Mouse (Mus musculus) heart, embryonic 16.5 days (tissue): ENCODE data around the gene D1Ertd622e. TPM values are rescaled to one million over a fixed set of nuclear protein-coding genes. Genes with fewer than 3 reads are reported as not detected.
"Not testable (repeated sequence)": the region's sequence is repeated elsewhere in the genome, so short reads cannot be mapped to it uniquely, and the experiment has no call there.

Source experiments
- ATAC-seq: fragments of 200-750 bp; cut with Nextera tagmentation; replicated peaks from 2 replicates; pipeline ENCODE4 v1.8.0; 2017; ENCODE audit warnings: moderate number of reproducible peaks; ENCODE audit not compliant: insufficient read depth, low FRiP score; ENCODE audit errors: extremely low read depth
- H3K27ac ChIP-seq: fragments of 300-500 bp; sonication (generic); 2 replicates; pipeline ENCODE4 v1.5.1; 2014; ENCODE audit warnings: mild to moderate bottlenecking, low read length, control low read depth, moderate library complexity
- H3K27me3 ChIP-seq: fragments of 300-500 bp; sonication (generic); 2 replicates; pipeline ENCODE4 v1.6.1; 2014; ENCODE audit warnings: low read length, mixed read lengths; ENCODE audit not compliant: control insufficient read depth, insufficient read depth
- H3K36me3 ChIP-seq: fragments of 300-500 bp; sonication (generic); 2 replicates; pipeline ENCODE4 v1.6.1; 2014; ENCODE audit not compliant: control insufficient read depth, insufficient read depth
- H3K4me1 ChIP-seq: fragments of 300-500 bp; sonication (generic); 2 replicates; pipeline ENCODE4 v1.6.1; 2014; ENCODE audit warnings: low read length, mixed read lengths; ENCODE audit not compliant: control insufficient read depth, insufficient read depth
- H3K4me2 ChIP-seq: fragments of 300-500 bp; sonication (generic); 2 replicates; pipeline ENCODE4 v1.6.1; 2014; ENCODE audit warnings: low read depth, mild to moderate bottlenecking, control low read depth, low read length
- H3K4me3 ChIP-seq: fragments of 300-500 bp; sonication (generic); 2 replicates; pipeline ENCODE4 v1.5.1; 2014; ENCODE audit warnings: mild to moderate bottlenecking, control low read depth, low read length
- H3K9ac ChIP-seq: fragments of 300-500 bp; sonication (generic); 2 replicates; pipeline ENCODE4 v1.6.1; 2014; ENCODE audit warnings: low read length, control low read depth
- H3K9me3 ChIP-seq: fragments of 300-500 bp; sonication (generic); replicated peaks from 2 replicates; pipeline ENCODE4 v1.6.1; 2016; ENCODE audit warnings: low read length; ENCODE audit not compliant: control insufficient read depth
- WGBS: fragments of 180-500 bp; shearing (Covaris S2); extraction: QIAGEN DNeasy Blood & Tissue Kit; methylation state at CpG from one replicate; pipeline ENCODE4 v1.1.7; 2014; 5-methylcytosine and 5-hydroxymethylcytosine counted together
- polyA plus RNA-seq: library from polyadenylated mRNA; unstranded; fragments of >200 nt; fragmentation: Nextera tagmentation; extraction: Ambion mirVana; gene quantifications from 2 replicates; pipeline ENCODE4 v1.2.1, GENCODE M21; 2015

Gene D1Ertd622e
- polyA plus RNA-seq, 1 experiment from 2014 or later: 13.5 TPM

DNA sequence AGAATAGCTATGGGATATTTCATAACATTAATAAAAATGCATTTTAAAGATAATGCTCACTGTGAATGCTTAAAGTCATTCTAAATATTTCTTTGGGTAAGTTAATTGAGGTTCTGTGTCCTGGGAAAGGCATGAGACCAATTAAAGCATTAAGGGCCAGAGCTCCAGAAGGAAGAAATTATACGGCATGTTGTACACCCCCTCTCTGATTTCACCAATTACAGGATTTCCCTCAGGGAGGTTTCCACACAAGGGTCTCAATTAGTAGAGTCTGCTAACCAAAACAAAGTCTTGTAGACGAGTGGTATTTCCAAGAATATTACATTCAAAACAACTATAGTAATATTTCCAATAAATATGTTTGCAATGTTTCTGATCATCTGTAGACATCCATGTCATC is 50.1 kb downstream of the D1Ertd622e start:
- H3K27ac ChIP-seq: no peak overlapping the region
- no peak for ATAC-seq
- H3K9me3 ChIP-seq: no peaks in the 10 kb centered on the region
- no peak overlapping the region for H3K9ac ChIP-seq
- WGBS: 66% methylated on average over 2 of the region's 2 CpGs
- H3K4me3 ChIP-seq: no peak overlapping the region
- no peaks in the 10 kb centered on the region for H3K36me3 ChIP-seq
- H3K4me2 ChIP-seq: no peak overlapping the region
- H3K4me1 ChIP-seq: no peaks in the 10 kb centered on the region
- no peaks in the 10 kb centered on the region for H3K27me3 ChIP-seq

DNA sequence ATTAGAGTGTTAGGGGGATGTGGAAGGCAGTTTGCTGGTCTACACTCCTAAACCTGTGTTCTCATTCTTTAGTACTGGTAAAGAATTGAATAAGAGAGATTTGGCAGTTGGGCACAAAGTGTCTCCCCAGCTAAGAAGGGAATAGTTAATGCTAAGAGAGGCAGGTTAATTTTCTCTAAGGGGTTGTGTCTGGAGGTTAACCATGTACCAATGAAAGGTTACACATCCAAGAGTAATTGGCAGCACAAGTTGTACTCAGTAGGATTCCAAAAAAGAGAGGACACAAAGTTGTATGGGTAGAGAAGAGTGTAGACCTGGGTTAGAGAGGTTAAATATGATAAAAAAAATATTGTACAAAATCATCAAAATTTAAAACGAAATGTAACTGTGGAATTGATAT is 58.5 kb downstream of the D1Ertd622e start:
- ATAC-seq: no peak
- Histone ChIP-seq H3K9ac (no peak overlapping the region), H3K4me1 (no peaks in the 10 kb centered on the region), H3K27me3 (no peaks in the 10 kb centered on the region), H3K27ac (no peak overlapping the region), H3K4me3 (no peak overlapping the region), H3K36me3 (no peaks in the 10 kb centered on the region), H3K4me2 (no peak overlapping the region), H3K9me3 (no peaks in the 10 kb centered on the region)
- WGBS: 53% methylated on average over 1 of the region's 1 CpGs

DNA sequence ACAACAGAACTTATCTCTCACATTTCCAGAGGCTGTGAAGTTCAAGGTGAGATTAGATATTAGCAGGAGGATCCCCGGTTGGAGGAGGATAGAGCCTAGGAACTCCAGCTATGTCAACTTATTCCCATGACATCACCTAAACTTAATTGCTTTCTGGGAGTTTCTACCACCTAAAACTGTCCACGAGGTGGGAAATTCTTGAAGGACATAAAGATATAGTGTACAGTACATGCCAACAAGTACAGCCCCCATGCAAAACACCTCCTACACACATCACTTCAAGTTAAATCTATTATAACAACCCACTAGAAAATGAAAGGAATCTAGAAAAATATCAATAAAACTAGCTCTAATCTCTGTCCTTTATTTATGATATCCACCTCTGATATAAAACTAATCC is 61.5 kb downstream of the D1Ertd622e start:
- Histone ChIP-seq H3K9ac (no peak overlapping the region), H3K4me1 (no peaks in the 10 kb centered on the region), H3K4me2 (no peak overlapping the region), H3K27ac (no peak overlapping the region), H3K9me3 (no peaks in the 10 kb centered on the region), H3K27me3 (no peaks in the 10 kb centered on the region), H3K4me3 (no peak overlapping the region), H3K36me3 (no peaks in the 10 kb centered on the region)
- no peak for ATAC-seq
- 53% methylated on average over 2 of the region's 2 CpGs for WGBS

DNA sequence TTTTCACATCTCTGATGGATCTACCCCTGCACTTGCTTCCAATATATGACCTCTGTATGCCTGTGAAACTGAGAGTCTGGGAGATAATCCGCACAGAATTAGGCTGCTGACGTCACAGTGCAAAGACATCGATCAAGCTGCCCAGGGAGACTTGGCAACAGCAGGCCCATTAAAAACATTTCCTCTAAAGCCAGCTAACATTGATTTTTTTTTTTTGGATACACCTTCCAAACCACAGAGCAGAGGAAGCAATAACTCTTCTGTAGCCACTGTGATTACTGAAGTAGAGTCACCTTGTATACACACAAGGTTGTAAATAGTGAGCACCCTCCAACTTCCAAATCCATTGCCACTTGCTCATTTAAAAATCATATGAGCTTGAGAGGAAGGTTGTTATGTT is 62.8 kb downstream of the D1Ertd622e start:
- Histone ChIP-seq H3K36me3 (no peaks in the 10 kb centered on the region), H3K27ac (no peak overlapping the region), H3K4me2 (no peak overlapping the region), H3K4me3 (no peak overlapping the region), H3K9me3 (no peaks in the 10 kb centered on the region), H3K4me1 (no peaks in the 10 kb centered on the region), H3K27me3 (no peaks in the 10 kb centered on the region), H3K9ac (no peak overlapping the region)
- 72% methylated on average over 3 of the region's 3 CpGs for WGBS
- no peak for ATAC-seq

DNA sequence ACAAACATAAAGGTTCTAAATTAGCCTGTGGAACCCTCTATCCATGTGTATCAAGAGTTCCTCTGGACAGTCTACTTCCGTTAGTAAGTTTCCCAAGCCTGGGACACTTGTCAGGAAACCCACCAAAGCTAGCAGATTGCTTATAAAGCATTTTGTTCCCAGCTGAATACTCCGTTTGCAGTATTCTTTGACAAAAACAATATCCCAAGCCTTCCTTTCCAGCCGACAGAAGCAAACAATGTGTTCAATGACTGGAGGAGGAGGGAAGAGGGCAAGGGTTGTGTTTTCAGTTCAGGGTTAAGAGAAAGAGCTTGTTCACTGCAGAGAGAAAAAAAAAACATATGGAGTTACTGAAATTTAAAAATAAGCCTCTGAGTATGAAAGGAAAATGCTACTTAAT is 73.3 kb downstream of the D1Ertd622e start:
- Histone ChIP-seq H3K9me3 (no peaks in the 10 kb centered on the region), H3K9ac (no peak overlapping the region), H3K4me2 (no peak overlapping the region), H3K4me3 (no peak overlapping the region), H3K27ac (no peak overlapping the region), H3K36me3 (no peaks in the 10 kb centered on the region), H3K4me1 (no peaks in the 10 kb centered on the region), H3K27me3 (no peaks in the 10 kb centered on the region)
- 55% methylated on average over 3 of the region's 3 CpGs for WGBS
- ATAC-seq: no peak

DNA sequence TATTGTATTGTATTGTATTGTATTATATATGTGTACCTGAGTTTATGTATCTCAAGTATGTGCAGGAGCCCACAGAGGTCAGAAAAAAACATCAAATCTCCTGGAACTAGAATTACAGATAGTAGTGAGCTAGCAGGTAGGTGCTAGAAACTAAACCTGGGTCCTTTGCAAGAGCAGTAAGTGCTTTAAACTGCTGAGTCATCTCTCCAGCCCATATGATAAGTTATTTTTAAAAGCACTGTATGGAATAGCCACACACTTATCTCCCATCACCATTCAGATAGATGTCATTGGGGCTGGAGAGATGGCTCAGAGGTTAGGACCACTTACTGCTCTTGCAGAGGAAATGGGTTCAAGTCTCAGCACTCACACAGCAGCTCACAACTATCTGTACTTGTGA is 76.8 kb downstream of the D1Ertd622e start:
- Histone ChIP-seq H3K9ac (no peak overlapping the region), H3K9me3 (no peaks in the 10 kb centered on the region), H3K36me3 (no peaks in the 10 kb centered on the region), H3K4me1 (no peaks in the 10 kb centered on the region), H3K4me3 (no peak overlapping the region), H3K4me2 (no peak overlapping the region), H3K27me3 (no peaks in the 10 kb centered on the region), H3K27ac (no peak overlapping the region)
- no peak for ATAC-seq

DNA sequence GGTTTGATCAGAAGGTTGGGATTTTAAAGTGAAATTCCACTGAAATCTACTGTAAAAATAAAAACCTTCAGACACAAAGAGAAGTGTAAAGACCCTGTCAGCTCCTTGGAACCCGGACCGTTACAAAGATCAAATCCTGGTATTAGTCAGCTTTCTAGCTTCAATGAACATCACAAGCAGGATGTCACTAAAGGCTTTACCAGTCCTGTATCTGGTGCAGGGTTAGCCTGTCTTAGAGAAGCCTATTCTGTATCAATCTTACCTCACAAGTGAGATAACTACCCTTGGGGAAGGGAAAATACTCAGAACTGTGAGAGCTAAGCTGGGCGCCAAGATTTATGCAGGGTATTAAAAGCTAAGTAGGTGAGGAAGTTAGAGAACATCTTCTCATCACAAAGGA is 77.7 kb downstream of the D1Ertd622e start:
- WGBS: 78% methylated on average over 3 of the region's 3 CpGs
- H3K27me3 ChIP-seq: no peaks in the 10 kb centered on the region
- H3K4me1 ChIP-seq: no peaks in the 10 kb centered on the region
- H3K9me3 ChIP-seq: no peaks in the 10 kb centered on the region
- no peak for ATAC-seq
- no peaks in the 10 kb centered on the region for H3K36me3 ChIP-seq
- H3K27ac ChIP-seq: no peak overlapping the region
- H3K9ac ChIP-seq: no peak overlapping the region
- no peak overlapping the region for H3K4me3 ChIP-seq
- H3K4me2 ChIP-seq: no peak overlapping the region

DNA sequence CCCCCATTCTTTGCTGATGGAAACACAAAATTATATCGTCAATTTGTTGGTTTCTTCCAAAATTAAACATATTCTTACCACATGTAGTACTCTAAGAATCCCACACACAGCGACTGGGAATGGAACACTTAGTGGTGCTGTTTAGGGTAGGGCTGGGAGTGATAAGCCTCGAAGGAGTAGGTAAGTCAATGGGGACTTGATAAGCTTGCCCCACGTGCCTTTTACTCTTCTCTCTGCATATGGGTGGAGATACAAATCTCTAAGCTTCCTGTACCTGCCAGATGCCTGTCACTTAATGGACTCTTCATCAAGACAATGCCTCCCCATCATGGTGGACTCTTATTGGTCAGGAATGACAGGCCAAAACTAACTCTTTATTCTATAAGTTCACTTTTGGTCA is 78.8 kb downstream of the D1Ertd622e start:
- Histone ChIP-seq H3K27me3 (no peaks in the 10 kb centered on the region), H3K27ac (no peak overlapping the region), H3K4me1 (no peaks in the 10 kb centered on the region), H3K4me3 (no peak overlapping the region), H3K36me3 (no peaks in the 10 kb centered on the region), H3K9me3 (no peaks in the 10 kb centered on the region), H3K9ac (no peak overlapping the region), H3K4me2 (no peak overlapping the region)
- WGBS: 65% methylated on average over 4 of the region's 4 CpGs
- no peak for ATAC-seq

DNA sequence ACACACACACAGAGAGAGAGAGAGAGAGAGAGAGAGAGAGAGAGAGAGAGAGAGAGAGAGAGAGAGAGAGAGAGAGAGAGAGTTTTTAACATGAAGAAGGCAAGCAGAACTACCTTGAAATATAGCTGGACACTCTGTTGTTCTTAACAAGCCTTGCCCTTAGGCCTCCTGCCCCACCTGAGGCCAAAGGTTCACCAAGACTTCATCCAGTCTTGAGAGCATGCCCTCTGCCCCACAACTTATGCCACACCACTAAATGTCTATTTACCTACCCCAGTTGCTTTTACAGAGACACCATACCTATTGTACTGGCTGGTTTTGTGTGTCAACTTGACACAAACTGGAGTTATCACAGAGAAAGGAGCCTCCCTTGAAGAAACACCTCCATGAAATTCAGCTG is 81.2 kb downstream of the D1Ertd622e start:
- not testable (repeated sequence) for H3K9me3 ChIP-seq, H3K4me1 ChIP-seq, H3K36me3 ChIP-seq, H3K4me3 ChIP-seq, H3K4me2 ChIP-seq, H3K27me3 ChIP-seq, H3K9ac ChIP-seq, ATAC-seq
- peak overlapping the region; percentile 18; the same call in 1 of the 2 replicates for H3K27ac ChIP-seq

DNA sequence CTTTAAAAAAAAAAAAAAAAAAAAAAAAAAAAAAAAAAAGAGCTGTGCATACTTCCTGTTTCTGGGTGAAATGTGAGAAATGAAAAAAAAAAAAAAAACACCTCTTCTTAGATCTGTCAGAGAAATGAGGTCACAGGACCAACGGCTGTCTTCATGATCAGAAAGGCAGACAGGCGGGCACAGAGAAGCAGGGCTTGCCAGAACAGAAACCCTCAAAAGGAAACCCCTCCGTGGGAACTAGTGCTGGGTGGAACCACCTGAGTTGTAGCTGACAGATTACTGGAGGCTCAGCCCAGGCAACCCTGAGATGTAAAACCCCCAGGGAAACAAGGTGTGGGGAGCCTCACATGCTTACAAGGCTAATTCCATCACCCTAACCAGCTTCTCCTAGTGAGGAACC is 81.6 kb downstream of the D1Ertd622e start:
- WGBS: 66% methylated on average over 3 of the region's 3 CpGs
- Histone ChIP-seq H3K9ac (no peak overlapping the region), H3K27me3 (no peaks in the 10 kb centered on the region), H3K4me2 (no peak overlapping the region), H3K9me3 (no peaks in the 10 kb centered on the region), H3K36me3 (no peaks in the 10 kb centered on the region), H3K4me1 (no peaks in the 10 kb centered on the region), H3K27ac (no peak overlapping the region), H3K4me3 (no peak overlapping the region)
- peak; percentile 81 for ATAC-seq
